Mouse (Mus musculus) G1E (cell line): ENCODE measurements at regions not wholly inside any gene's neighbourhood (a gene's known extent, or its start where the extent isn't known, plus 50 kb on each side); places are given as distances from the start of the nearest gene placed in this dataset.

Source experiments
- CTCF ChIP-seq: IDR thresholded peaks from 2 replicates; pipeline ENCODE4 v1.5.1; 2012; ENCODE audit warnings: low read depth, low read length, inconsistent platforms, mixed read lengths
- GATA1 ChIP-seq: IDR thresholded peaks from 2 replicates; pipeline ENCODE4 v1.6.1; 2012; ENCODE audit warnings: borderline replicate concordance, low read length, inconsistent platforms, mixed read lengths
- GATA2 ChIP-seq: IDR thresholded peaks from 2 replicates; pipeline ENCODE4 v1.6.1; 2012; ENCODE audit warnings: low read depth, low read length, inconsistent platforms, borderline replicate concordance
- POLR2AphosphoS5 ChIP-seq: IDR thresholded peaks from 2 replicates; pipeline ENCODE4 v1.6.1; 2012; ENCODE audit warnings: low read depth, low read length, inconsistent platforms; ENCODE audit not compliant: insufficient replicate concordance

DNA sequence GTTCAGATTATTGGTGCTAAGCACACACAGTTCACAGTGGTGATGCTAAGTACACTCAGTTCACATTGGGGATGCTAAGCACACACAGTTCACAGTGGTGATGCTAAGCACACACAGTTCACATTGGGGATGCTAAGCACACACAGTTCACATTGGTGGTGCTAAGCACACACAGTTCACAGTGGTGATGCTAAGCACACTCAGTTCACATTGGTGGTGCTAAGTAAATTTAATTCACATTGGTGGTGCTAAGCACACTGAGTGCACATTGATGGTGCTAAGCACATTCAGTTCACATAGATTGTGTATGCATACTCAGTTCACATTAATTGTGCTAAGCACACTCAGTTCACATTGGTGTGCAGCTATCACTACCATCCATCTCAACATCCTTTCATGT lies 89.8 kb downstream of the Qdpr start:
- TF ChIP-seq CTCF (no peak), GATA2 (no peak), POLR2AphosphoS5 (no peak), GATA1 (no peak)
